29 mouse cellular contexts compared by ENCODE assay signal in genomic region chr10:118517995-118518394, GRCm38 (mm10).
A peak's percentile ranks its signal among the peaks of the same experiment; 100 is the strongest.
DNase-seq lines count a peak whose midpoint lies in the region; ATAC-seq and TF ChIP-seq lines count a peak whose summit lies in the region.
"Had no signal": no experiment of that assay in that cellular context is flagged by ENCODE, and none has a peak within 500 bp of the region (broad histone marks: within the 10 kb centered on the region; RNA-seq: fewer than 3 reads in every experiment).

No protein-coding gene starts in this region.

- ATAC-seq in megakaryocyte progenitor cell, adult 5-6 weeks (replicated peaks; ENCODE audit: poor library complexity), result peak; percentile 60
- ATAC-seq in stomach, postnatal 0 days (ENCODE audit: low FRiP score, low TSS enrichment), result 0 out of 2 replicates have a peak, but pooled peaks have one; percentile 45
- ATAC-seq: activated CD4-positive, CD25-positive, alpha-beta regulatory T cell, adult 4 months; forebrain, embryonic 13.5 days; forebrain, embryonic 16.5 days; hindbrain, embryonic 16.5 days; intestine, embryonic 16.5 days had no signal

- no peak overlapping the region for H3K4me3 ChIP-seq in stomach, postnatal 0 days (ENCODE audit: low read depth, low read length)
- H3K4me3 ChIP-seq: forebrain, embryonic 10.5 days; forebrain, embryonic 13.5 days; heart, embryonic 12.5 days; heart, embryonic 15.5 days; hindbrain, embryonic 10.5 days; hindbrain, embryonic 13.5 days had no signal

- TF ChIP-seq CTCF in stomach, postnatal 0 days (IDR thresholded peaks at IDR 0.05; ENCODE audit: low read depth), result no peak

- no peaks in the 10 kb centered on the region for H3K27me3 ChIP-seq in stomach, postnatal 0 days (ENCODE audit: control insufficient read depth, insufficient read depth, low read length)
- H3K27me3 ChIP-seq: CH12.LX; forebrain, embryonic 13.5 days; heart, embryonic 12.5 days; heart, embryonic 15.5 days; hindbrain, embryonic 13.5 days had no signal

- H3K27ac ChIP-seq in stomach, postnatal 0 days (replicated peaks), result no peak overlapping the region
- H3K27ac ChIP-seq: forebrain, embryonic 10.5 days; forebrain, embryonic 13.5 days; heart, embryonic 15.5 days; hindbrain, embryonic 10.5 days; hindbrain, embryonic 13.5 days had no signal

- TF ChIP-seq EP300 in stomach, postnatal 0 days (optimal IDR thresholded peaks at IDR 0.05), result no peak

- H3K4me2 ChIP-seq in stomach, postnatal 0 days (replicated peaks; ENCODE audit: low read depth), result no peak overlapping the region
- H3K4me2 ChIP-seq: forebrain, embryonic 13.5 days; heart, embryonic 12.5 days; heart, embryonic 15.5 days; hindbrain, embryonic 13.5 days had no signal

- no peak overlapping the region for H3K9ac ChIP-seq in stomach, postnatal 0 days (ENCODE audit: low read length)
- H3K9ac ChIP-seq: forebrain, embryonic 13.5 days; heart, embryonic 12.5 days; heart, embryonic 15.5 days; hindbrain, embryonic 13.5 days had no signal

- no peaks in the 10 kb centered on the region for H3K4me1 ChIP-seq in stomach, postnatal 0 days (replicated peaks; ENCODE audit: control insufficient read depth, insufficient read depth)
- H3K4me1 ChIP-seq: forebrain, embryonic 10.5 days; forebrain, embryonic 13.5 days; heart, embryonic 12.5 days; heart, embryonic 15.5 days; hindbrain, embryonic 10.5 days; hindbrain, embryonic 13.5 days had no signal

- H3K36me3 ChIP-seq in stomach, postnatal 0 days (ENCODE audit: control insufficient read depth, insufficient read depth, low read length), result no peaks in the 10 kb centered on the region
- H3K36me3 ChIP-seq: forebrain, embryonic 10.5 days; G1E; heart, embryonic 12.5 days; heart, embryonic 15.5 days; hindbrain, embryonic 10.5 days; hindbrain, embryonic 13.5 days had no signal

- no peaks in the 10 kb centered on the region for H3K9me3 ChIP-seq in stomach, postnatal 0 days (ENCODE audit: control insufficient read depth, low read length)
- H3K9me3 ChIP-seq: forebrain, embryonic 10.5 days; forebrain, embryonic 13.5 days; heart, embryonic 12.5 days; heart, embryonic 15.5 days; hindbrain, embryonic 10.5 days; hindbrain, embryonic 13.5 days had no signal

- 72% methylated on average over 2 of the region's 2 CpGs for WGBS in stomach, postnatal 0 days

- DNase-seq in 416B (ENCODE audit: low read depth), result peak; percentile 55
- DNase-seq in Muller cell, postnatal 12 days (ENCODE audit: inconsistent ontology term), result peak; percentile 6
- no peak for DNase-seq in stomach, postnatal 0 days (ENCODE audit: low spot score)
- no peak for DNase-seq in cerebellum, adult 9-10 months
- no peak for DNase-seq in ovary, postnatal 36 days (ENCODE audit: low spot score)
- DNase-seq in kidney, adult 18-20 months, result no peak
- DNase-seq: adrenal gland, adult 8-10 months; adrenal gland, postnatal 25 days; B cell, adult 2 months; cerebellum, adult 18-20 months; cerebellum, adult 9-11 months; cerebellum, postnatal 25 days; gastrocnemius, postnatal 10 days; heart, adult 18-20 months; heart, postnatal 10 days; heart, postnatal 36 days had no signal

Comparison
In these comparisons a context has a peak if more than half of its experiments do, and no peak if none do; other contexts are left out.
1. DNase-seq: peak in 416B (single experiment) and Muller cell, postnatal 12 days (single experiment); none in stomach, postnatal 0 days (single experiment), cerebellum, adult 9-10 months (single experiment), ovary, postnatal 36 days (single experiment) and kidney, adult 18-20 months (single experiment).